Mouse (Mus musculus) forebrain, postnatal 0 days (tissue): Measurements from ENCODE around the gene Gmeb2. TPM values are rescaled to one million over a fixed set of nuclear protein-coding genes. Genes with fewer than 3 reads are reported as not detected.

Experiments used
- ATAC-seq: fragments of 200-750 bp; cut with Nextera tagmentation; 2 replicates; pipeline ENCODE4 v1.8.0; 2017; ENCODE audit warnings: mild to moderate bottlenecking, moderate library complexity
- DNase-seq: peaks from one replicate; pipeline ENCODE4 v3.0.0-alpha.2; 2015
- H3K27ac ChIP-seq: fragments of 300-500 bp; sonication (generic); 2 replicates; pipeline ENCODE4 v1.5.1; 2014; ENCODE audit warnings: low read depth, mild to moderate bottlenecking, antibody characterized with exemption, low read length, moderate library complexity, mixed read lengths
- H3K27me3 ChIP-seq: fragments of 300-500 bp; sonication (generic); 2 replicates; pipeline ENCODE4 v1.6.1; 2014; ENCODE audit warnings: mild to moderate bottlenecking, low read length, mixed read lengths; ENCODE audit not compliant: insufficient read depth
- H3K36me3 ChIP-seq: fragments of 300-500 bp; sonication (generic); 2 replicates; pipeline ENCODE4 v1.6.1; 2014; ENCODE audit warnings: mild to moderate bottlenecking, moderate library complexity; ENCODE audit not compliant: insufficient read depth
- H3K4me1 ChIP-seq: fragments of 300-500 bp; sonication (generic); 2 replicates; pipeline ENCODE4 v1.6.1; 2014; ENCODE audit warnings: antibody characterized with exemption; ENCODE audit not compliant: insufficient read depth
- H3K4me2 ChIP-seq: fragments of 300-500 bp; sonication (generic); 2 replicates; pipeline ENCODE4 v1.6.1; 2014; ENCODE audit warnings: low read depth, mild to moderate bottlenecking, moderate library complexity
- H3K4me3 ChIP-seq: fragments of 300-500 bp; sonication (generic); 2 replicates; pipeline ENCODE4 v1.5.1; 2014; ENCODE audit warnings: low read depth, low read length, mixed read lengths
- H3K9ac ChIP-seq: fragments of 300-500 bp; sonication (generic); 2 replicates; pipeline ENCODE4 v1.6.1; 2014; ENCODE audit warnings: mild to moderate bottlenecking
- H3K9me3 ChIP-seq: fragments of 300-500 bp; sonication (generic); 2 replicates; pipeline ENCODE4 v1.6.1; 2016; ENCODE audit warnings: low read length
- CTCF ChIP-seq: sonication (generic); IDR thresholded peaks from 2 replicates; pipeline ENCODE4 v1.5.1; 2016; ENCODE audit warnings: antibody characterized with exemption, control low read depth, low read depth
- WGBS: fragments of 180-500 bp; shearing (Covaris S2); extraction: QIAGEN DNeasy Blood & Tissue Kit; methylation state at CpG from one replicate; pipeline ENCODE4 v1.1.7; 2014; 5-methylcytosine and 5-hydroxymethylcytosine counted together
- polyA plus RNA-seq: library from polyadenylated mRNA; unstranded; fragments of >200 nt; fragmentation: Nextera tagmentation; extraction: Ambion mirVana; gene quantifications from 2 replicates; pipeline ENCODE4 v1.2.1, GENCODE M21; 2015
- total RNA-seq: library from RNA; depleted of rRNA; stranded (reverse); fragments of >200 nt; gene quantifications from 2 replicates; pipeline ENCODE4 v1.2.3, GENCODE M21; 2014

Gmeb2 gene
- total and polyA plus RNA-seq, 2 experiments from 2014 or later: 9.6 to 24.8 TPM

DNA sequence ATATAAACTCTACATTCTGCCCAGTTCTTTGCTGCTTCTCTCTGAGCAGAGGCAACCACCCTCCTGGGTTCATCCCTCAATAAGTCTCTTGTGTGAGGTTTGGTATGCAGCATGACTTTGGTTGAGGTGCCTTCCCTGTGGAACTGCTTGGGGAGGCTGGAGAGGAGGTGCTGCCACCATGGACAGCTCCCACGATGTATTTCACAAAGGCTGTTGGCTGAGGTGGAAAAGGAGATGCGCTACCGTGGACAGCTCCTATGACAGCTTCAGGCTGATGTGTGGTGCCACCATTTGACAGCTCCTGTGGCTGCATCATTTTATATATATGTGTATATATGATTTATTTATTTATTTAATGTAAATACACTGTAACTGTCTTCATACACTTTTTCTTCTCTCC lies 14.2 kb upstream of the Gmeb2 start:
- Histone ChIP-seq H3K9me3 (no peaks in the 10 kb centered on the region), H3K4me1 (no peaks in the 10 kb centered on the region), H3K4me3 (no peak overlapping the region), H3K36me3 (peaks cover 46% of the 10 kb centered on the region), H3K27ac (no peak overlapping the region), H3K27me3 (no peaks in the 10 kb centered on the region), H3K4me2 (no peak overlapping the region), H3K9ac (no peak overlapping the region)
- WGBS: 33% methylated on average over 3 of the region's 3 CpGs
- ATAC-seq (no peak; the same call in 1 of the 2 replicates), DNase-seq (no peak)
- TF ChIP-seq CTCF: no peak

DNA sequence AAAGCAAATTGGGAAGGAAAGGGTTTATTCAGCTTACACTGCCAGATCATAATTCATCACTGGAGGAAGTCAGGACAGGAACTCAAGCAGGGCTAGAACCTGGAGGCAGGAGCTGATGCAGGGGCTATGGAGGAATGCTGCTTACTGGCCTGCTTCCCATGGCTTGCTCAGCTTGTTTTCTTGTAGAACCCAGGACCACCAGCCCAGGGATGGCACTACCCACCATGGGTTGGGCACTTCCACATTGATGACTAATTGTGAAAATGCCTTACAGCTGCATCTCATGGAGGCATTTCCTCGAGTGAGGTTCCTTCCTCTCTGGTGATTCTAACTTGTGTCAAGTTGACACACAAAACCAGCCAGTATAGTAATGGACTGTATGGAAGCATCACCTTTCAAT lies 3.1 kb upstream of the Gmeb2 start:
- H3K9ac ChIP-seq: no peak overlapping the region
- WGBS: 89% methylated on average over 1 of the region's 1 CpGs
- DNase-seq: no peak
- peaks cover 4% of the 10 kb centered on the region; the same call in 1 of the 2 replicates for H3K4me1 ChIP-seq
- H3K27ac ChIP-seq: no peak overlapping the region
- TF ChIP-seq CTCF: no peak
- ATAC-seq: no peak
- H3K36me3 ChIP-seq: no peaks in the 10 kb centered on the region
- no peaks in the 10 kb centered on the region for H3K27me3 ChIP-seq
- no peak overlapping the region for H3K4me2 ChIP-seq
- no peak overlapping the region for H3K4me3 ChIP-seq
- H3K9me3 ChIP-seq: no peaks in the 10 kb centered on the region

DNA sequence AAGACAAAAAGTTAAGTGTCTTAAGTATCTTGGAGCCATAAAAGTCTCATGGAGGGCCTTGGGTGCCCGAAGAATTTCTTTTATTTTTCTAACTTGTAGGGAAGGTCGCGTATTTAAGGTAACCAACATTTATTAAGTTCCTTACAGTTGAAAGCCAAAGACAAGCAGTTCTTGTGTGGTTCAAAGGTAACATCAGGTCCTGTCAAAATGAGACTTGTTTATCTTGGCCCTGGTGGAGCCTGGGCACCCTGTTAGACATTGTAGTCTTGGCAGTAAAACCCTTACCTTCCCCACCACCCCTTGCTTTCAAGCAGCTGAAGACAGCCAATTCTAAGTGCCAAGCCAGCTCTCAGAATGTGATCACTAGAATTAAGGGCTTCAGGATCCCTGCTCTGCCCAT lies 856 bp upstream of the Gmeb2 start:
- no peak overlapping the region for H3K27ac ChIP-seq
- WGBS: 80% methylated on average over 3 of the region's 3 CpGs

DNA sequence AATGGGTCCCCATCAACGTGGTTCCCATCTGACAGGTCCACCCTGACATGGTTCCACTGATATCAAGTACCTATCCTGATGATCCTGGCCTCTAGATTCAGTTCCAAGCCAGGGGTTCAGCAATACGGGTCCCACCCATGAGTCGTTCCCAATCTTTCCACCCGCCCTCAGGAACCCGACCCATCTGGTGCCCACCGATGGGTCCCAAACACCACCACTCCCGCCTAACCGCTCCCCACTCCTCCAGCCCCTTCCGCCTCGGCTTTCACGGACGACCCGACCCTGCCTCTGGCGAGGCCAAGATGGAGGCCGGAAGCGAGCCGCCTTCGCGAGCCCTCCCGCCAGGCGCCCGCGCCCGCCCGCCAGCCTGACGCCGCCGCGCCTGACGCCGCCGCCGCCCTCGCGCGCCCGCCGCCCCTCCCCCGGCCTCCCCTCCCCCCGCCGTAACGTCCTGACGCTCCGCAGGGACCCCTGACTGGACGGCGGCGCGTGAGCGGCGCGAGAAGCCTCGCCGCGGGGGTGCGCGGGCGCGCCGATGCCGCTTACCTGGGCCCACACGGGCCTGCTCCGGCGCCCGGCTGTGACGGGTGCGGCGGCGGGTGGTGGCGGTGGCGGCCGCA lies 387 bp downstream of the Gmeb2 start:
- no peak for TF ChIP-seq CTCF
- no peaks in the 10 kb centered on the region for H3K9me3 ChIP-seq
- peak overlapping the region; percentile 87 for H3K9ac ChIP-seq
- no peaks in the 10 kb centered on the region for H3K27me3 ChIP-seq
- DNase-seq (peak; percentile 88), ATAC-seq (peak; percentile 93)
- H3K27ac ChIP-seq: peak overlapping the region; percentile 97
- H3K4me2 ChIP-seq: peak overlapping the region; percentile 68
- peaks cover 4% of the 10 kb centered on the region; the same call in 1 of the 2 replicates for H3K4me1 ChIP-seq
- H3K4me3 ChIP-seq: peak overlapping the region; percentile 73
- H3K36me3 ChIP-seq: no peaks in the 10 kb centered on the region
- WGBS: 2% methylated on average over 30 of the region's 71 CpGs

More for the DNA sequence above, 856 bp upstream of the Gmeb2 start:
- DNase-seq (no peak), ATAC-seq (no peak)
- 0 out of 2 replicates have a peak overlapping the region, but pooled peaks have one; percentile 87 for H3K9ac ChIP-seq
- peak overlapping the region; percentile 54 for H3K4me2 ChIP-seq
- H3K36me3 ChIP-seq: no peaks in the 10 kb centered on the region
- H3K4me1 ChIP-seq: peaks cover 4% of the 10 kb centered on the region; the same call in 1 of the 2 replicates
- no peak for TF ChIP-seq CTCF
- H3K4me3 ChIP-seq: peak overlapping the region; percentile 73
- H3K27me3 ChIP-seq: no peaks in the 10 kb centered on the region
- H3K9me3 ChIP-seq: no peaks in the 10 kb centered on the region

DNA sequence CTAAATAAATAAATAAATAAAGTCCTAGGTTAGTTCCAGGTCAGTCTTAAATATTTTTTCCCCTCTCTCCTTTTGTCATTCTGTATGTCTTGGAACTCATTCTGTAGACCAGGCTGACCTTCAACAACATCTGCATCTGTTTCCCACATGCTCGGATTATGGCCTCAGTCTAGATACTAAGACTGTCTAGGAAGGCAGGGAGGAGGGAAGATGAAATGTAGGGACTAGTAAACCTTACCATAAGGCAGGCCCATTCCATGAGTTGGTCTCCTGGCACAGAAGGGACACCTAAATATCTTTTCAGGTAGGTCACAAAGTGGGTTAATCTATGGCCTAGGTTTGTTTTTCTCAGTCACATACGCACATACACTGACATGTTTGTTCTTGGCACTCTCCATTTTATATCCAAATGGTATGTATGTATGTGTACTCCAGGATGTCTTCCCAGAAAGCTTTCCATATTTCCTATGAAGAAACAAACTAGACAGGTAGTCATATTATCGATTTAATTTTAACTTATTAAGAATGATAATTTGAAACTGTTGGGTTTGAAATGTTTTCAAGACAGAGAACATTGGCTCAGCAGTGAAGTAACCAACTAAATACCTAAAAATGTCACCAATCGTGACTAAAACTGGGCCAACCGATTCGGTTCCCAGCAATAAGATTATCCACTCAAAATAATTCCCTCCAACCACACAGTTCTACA lies 1.1 kb downstream of the Gmeb2 start:
- 44% methylated on average over 6 of the region's 6 CpGs for WGBS
- H3K9ac ChIP-seq: peak overlapping the region; percentile 87
- H3K4me2 ChIP-seq: peak overlapping the region; percentile 68

DNA sequence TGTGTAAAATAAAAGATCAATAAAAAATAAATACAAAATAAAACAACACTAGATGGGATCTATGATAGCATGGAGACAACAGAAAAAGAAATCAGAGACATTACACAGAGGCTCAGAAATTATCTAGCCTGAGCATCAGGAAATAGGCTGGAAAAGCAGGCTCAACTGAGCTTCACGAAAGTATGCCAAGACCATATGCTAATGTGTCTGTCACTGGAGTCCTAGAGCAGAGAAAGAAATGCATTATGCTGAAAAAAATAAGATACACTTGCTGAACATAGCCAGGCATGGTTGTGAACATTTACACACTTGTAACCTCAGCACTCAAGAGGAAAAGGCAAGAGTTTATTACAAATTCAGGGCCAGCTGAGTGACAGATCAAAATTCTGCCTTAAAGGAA lies 7.9 kb downstream of the Gmeb2 start:
- Histone ChIP-seq H3K36me3 (peaks cover 37% of the 10 kb centered on the region), H3K9me3 (no peaks in the 10 kb centered on the region), H3K27me3 (no peaks in the 10 kb centered on the region), H3K4me1 (no peaks in the 10 kb centered on the region), H3K9ac (no peak overlapping the region), H3K4me3 (no peak overlapping the region), H3K4me2 (no peak overlapping the region), H3K27ac (no peak overlapping the region)
- ATAC-seq: peak; percentile 27; the same call in 1 of the 2 replicates
- DNase-seq: peak; percentile 38
- WGBS: 39% methylated on average over 1 of the region's 1 CpGs
- no peak for TF ChIP-seq CTCF

More for the DNA sequence above, 1.1 kb downstream of the Gmeb2 start:
- H3K27ac ChIP-seq: peak overlapping the region; percentile 97
- ATAC-seq (no peak), DNase-seq (no peak)
- TF ChIP-seq CTCF: no peak
- H3K9me3 ChIP-seq: no peaks in the 10 kb centered on the region
- peak overlapping the region; percentile 73 for H3K4me3 ChIP-seq
- no peaks in the 10 kb centered on the region for H3K36me3 ChIP-seq
- peaks cover 4% of the 10 kb centered on the region; the same call in 1 of the 2 replicates for H3K4me1 ChIP-seq
- H3K27me3 ChIP-seq: no peaks in the 10 kb centered on the region

DNA sequence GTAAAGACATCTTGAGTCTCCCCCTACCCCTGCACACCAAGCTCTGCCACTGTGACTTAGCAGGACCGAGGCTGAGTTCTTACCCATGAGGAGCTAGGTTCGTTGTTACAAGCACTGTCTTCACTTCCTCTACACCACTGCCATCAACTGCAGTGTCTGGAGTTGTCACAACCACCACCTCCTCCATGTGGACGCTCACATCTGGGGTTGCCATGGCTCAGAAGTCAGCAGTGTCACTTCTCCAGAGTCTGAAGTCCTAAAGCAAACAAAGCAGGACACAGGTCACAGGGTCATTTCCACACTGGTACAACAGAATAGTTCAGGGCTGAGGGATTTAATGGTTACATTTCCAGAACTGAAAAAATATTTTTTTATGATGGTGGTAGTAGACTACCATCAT lies 10.0 kb downstream of the Gmeb2 start:
- no peaks in the 10 kb centered on the region for H3K4me1 ChIP-seq
- TF ChIP-seq CTCF: no peak
- no peak overlapping the region for H3K4me3 ChIP-seq
- no peak overlapping the region for H3K9ac ChIP-seq
- no peak for DNase-seq
- H3K36me3 ChIP-seq: peaks cover 49% of the 10 kb centered on the region
- 89% methylated on average over 3 of the region's 3 CpGs for WGBS
- no peak overlapping the region for H3K27ac ChIP-seq
- no peaks in the 10 kb centered on the region for H3K9me3 ChIP-seq
- no peak for ATAC-seq
- no peak overlapping the region for H3K4me2 ChIP-seq
- no peaks in the 10 kb centered on the region for H3K27me3 ChIP-seq
